Mouse (Mus musculus): ENCODE data around the gene Cdc42bpa.

DNA sequence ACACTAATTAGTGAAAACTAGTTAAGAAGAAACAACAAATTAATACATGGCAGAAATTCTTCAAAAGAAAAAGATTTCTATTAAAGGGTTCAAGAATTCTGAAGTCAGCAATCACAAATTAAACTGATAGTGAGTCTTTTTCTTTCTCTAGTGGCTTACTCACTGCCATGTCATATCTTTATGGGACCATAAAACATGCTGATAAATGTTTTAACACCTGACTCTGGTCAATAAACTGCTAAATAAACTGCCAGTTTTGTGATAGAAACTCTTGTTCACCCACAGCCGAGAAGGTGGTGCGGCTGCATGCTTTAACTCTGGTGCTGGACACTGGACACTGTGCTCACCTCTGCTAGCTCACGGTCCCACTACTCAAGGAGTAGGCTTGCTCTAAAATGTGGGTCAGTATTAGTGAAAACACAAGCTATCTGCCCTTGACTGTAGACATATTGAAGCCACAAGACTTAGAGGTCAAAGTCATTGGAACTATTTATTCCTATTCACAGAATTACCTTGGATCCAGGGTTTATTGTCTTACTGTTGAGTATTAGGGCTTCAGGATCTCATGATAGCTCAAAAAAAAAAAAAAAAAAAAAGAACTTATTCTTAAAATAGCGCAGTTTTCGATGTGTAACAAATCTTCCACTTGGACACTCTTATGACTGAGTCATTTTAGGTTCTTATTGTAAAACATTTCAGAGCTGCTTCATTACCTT is 168.0 kb downstream of the Cdc42bpa start:
- TF ChIP-seq CTCF (conservative IDR thresholded peaks at IDR 0.05; ENCODE audit: low read length) = no peak
- no peak for TF ChIP-seq POU5F1 (IDR thresholded peaks at IDR 0.05; ENCODE audit: borderline replicate concordance, low read length)
